Mouse (Mus musculus) liver, postnatal 0 days (tissue): ENCODE results near the gene Etv1. TPM values are rescaled to one million over a fixed set of nuclear protein-coding genes. Genes with fewer than 3 reads are reported as not detected.
"Not testable (repeated sequence)": the region's sequence is repeated elsewhere in the genome, so short reads cannot be mapped to it uniquely, and the experiment has no call there.

Experiments used
- ATAC-seq: fragments of 200-750 bp; cut with Nextera tagmentation; 2 replicates; pipeline ENCODE4 v1.8.0; 2017; ENCODE audit warnings: mild to moderate bottlenecking, moderate library complexity
- DNase-seq: peaks from one replicate; pipeline ENCODE4 v3.0.0-alpha.2; 2016
- H3K27ac ChIP-seq: fragments of 300-500 bp; sonication (generic); 2 replicates; pipeline ENCODE4 v1.5.1; 2014; ENCODE audit warnings: antibody characterized with exemption, moderate library complexity, mild to moderate bottlenecking, low read depth
- H3K27me3 ChIP-seq: fragments of 300-500 bp; sonication (generic); 2 replicates; pipeline ENCODE4 v1.6.1; 2014; ENCODE audit warnings: low read length, control low read depth, mixed read lengths; ENCODE audit not compliant: insufficient read depth
- H3K36me3 ChIP-seq: fragments of 300-500 bp; sonication (generic); replicated peaks from 2 replicates; pipeline ENCODE4 v1.6.1; 2014; ENCODE audit warnings: mild to moderate bottlenecking, control low read depth, low read length, moderate library complexity, mixed read lengths; ENCODE audit not compliant: insufficient read depth
- H3K4me1 ChIP-seq: fragments of 300-500 bp; sonication (generic); 2 replicates; pipeline ENCODE4 v1.6.1; 2014; ENCODE audit warnings: antibody characterized with exemption, mild to moderate bottlenecking, control low read depth; ENCODE audit not compliant: insufficient read depth
- H3K4me2 ChIP-seq: fragments of 300-500 bp; sonication (generic); 2 replicates; pipeline ENCODE4 v1.6.1; 2014; ENCODE audit warnings: low read depth, mild to moderate bottlenecking, low read length, moderate library complexity, mixed read lengths
- H3K4me3 ChIP-seq: fragments of 300-500 bp; sonication (generic); 2 replicates; pipeline ENCODE4 v1.5.1; 2014; ENCODE audit warnings: low read depth, low read length
- H3K9ac ChIP-seq: fragments of 300-500 bp; sonication (generic); replicated peaks from 2 replicates; pipeline ENCODE4 v1.6.1; 2014; ENCODE audit warnings: mild to moderate bottlenecking, moderate library complexity
- H3K9me3 ChIP-seq: fragments of 300-500 bp; sonication (generic); 2 replicates; pipeline ENCODE4 v1.6.1; 2016; ENCODE audit warnings: mild to moderate bottlenecking, control low read depth, low read length, mixed read lengths
- CTCF ChIP-seq: sonication (generic); IDR thresholded peaks from 2 replicates; pipeline ENCODE4 v1.5.1; 2016; ENCODE audit warnings: antibody characterized with exemption, low read depth
- EP300 ChIP-seq: IDR thresholded peaks from 2 replicates; pipeline ENCODE4 v1.6.1; 2016; ENCODE audit warnings: antibody characterized with exemption, low read depth, mild to moderate bottlenecking
- WGBS: fragments of 180-500 bp; shearing (Covaris S2); extraction: QIAGEN DNeasy Blood & Tissue Kit; methylation state at CpG from one replicate; pipeline ENCODE4 v1.1.7; 2014; ENCODE audit not compliant: insufficient replicate concordance; 5-methylcytosine and 5-hydroxymethylcytosine counted together
- polyA plus RNA-seq: library from polyadenylated mRNA; unstranded; fragments of >200 nt; fragmentation: Nextera tagmentation; extraction: Ambion mirVana; gene quantifications from 2 replicates; pipeline ENCODE4 v1.2.1, GENCODE M21; 2015

The Etv1 gene
- polyA plus RNA-seq, 1 experiment from 2014 or later = 1.1 TPM

GRCm38 (mm10) chr12:38832981-38833380, 53.8 kb downstream of the Etv1 start:
- WGBS = 82% methylated on average over 10 of the region's 10 CpGs
- Histone ChIP-seq H3K4me2 (no peak overlapping the region), H3K9me3 (no peaks in the 10 kb centered on the region), H3K36me3 (no peaks in the 10 kb centered on the region), H3K4me3 (no peak overlapping the region), H3K4me1 (no peaks in the 10 kb centered on the region), H3K27me3 (no peaks in the 10 kb centered on the region), H3K9ac (no peak overlapping the region), H3K27ac (no peak overlapping the region)
- TF ChIP-seq EP300 (no peak), CTCF (no peak)
- DNase-seq (no peak), ATAC-seq (no peak)

GRCm38 (mm10) chr12:38834581-38834980, 55.4 kb downstream of the Etv1 start:
- no peaks in the 10 kb centered on the region for H3K9me3 ChIP-seq
- H3K4me3 ChIP-seq = no peak overlapping the region
- no peak overlapping the region for H3K9ac ChIP-seq
- TF ChIP-seq EP300 (no peak), CTCF (no peak)
- H3K4me1 ChIP-seq = no peaks in the 10 kb centered on the region
- H3K36me3 ChIP-seq = no peaks in the 10 kb centered on the region
- ATAC-seq = no peak
- no peaks in the 10 kb centered on the region for H3K27me3 ChIP-seq
- no peak for DNase-seq
- no peak overlapping the region for H3K4me2 ChIP-seq
- WGBS = 75% methylated on average over 4 of the region's 4 CpGs
- no peak overlapping the region for H3K27ac ChIP-seq

GRCm38 (mm10) chr12:38834986-38835385, 55.8 kb downstream of the Etv1 start:
- H3K4me3 ChIP-seq, H3K9me3 ChIP-seq, H3K27ac ChIP-seq, H3K4me1 ChIP-seq, H3K9ac ChIP-seq, ATAC-seq, DNase-seq, H3K4me2 ChIP-seq, H3K36me3 ChIP-seq, H3K27me3 ChIP-seq: not testable (repeated sequence)
- WGBS = 89% methylated on average over 4 of the region's 8 CpGs

GRCm38 (mm10) chr12:38843801-38844295, 64.7 kb downstream of the Etv1 start:
- no peak for ATAC-seq

GRCm38 (mm10) chr12:38847500-38848261, 68.5 kb downstream of the Etv1 start:
- no peaks in the 10 kb centered on the region for H3K36me3 ChIP-seq
- DNase-seq (no peak), ATAC-seq (no peak)
- no peak for TF ChIP-seq CTCF
- TF ChIP-seq EP300 = no peak
- no peaks in the 10 kb centered on the region for H3K27me3 ChIP-seq
- H3K4me3 ChIP-seq = no peak overlapping the region
- 72% methylated on average over 6 of the region's 6 CpGs for WGBS
- H3K4me2 ChIP-seq = no peak overlapping the region
- no peak overlapping the region for H3K27ac ChIP-seq
- H3K9me3 ChIP-seq = no peaks in the 10 kb centered on the region
- H3K4me1 ChIP-seq = no peaks in the 10 kb centered on the region
- H3K9ac ChIP-seq = no peak overlapping the region

More at GRCm38 (mm10) chr12:38843801-38844295, 64.7 kb downstream of the Etv1 start:
- Histone ChIP-seq H3K4me1 (no peaks in the 10 kb centered on the region), H3K9ac (no peak overlapping the region), H3K27me3 (no peaks in the 10 kb centered on the region), H3K4me3 (no peak overlapping the region), H3K4me2 (no peak overlapping the region), H3K27ac (no peak overlapping the region), H3K9me3 (no peaks in the 10 kb centered on the region), H3K36me3 (no peaks in the 10 kb centered on the region)
- DNase-seq = no peak
- WGBS = 52% methylated on average over 1 of the region's 1 CpGs
- TF ChIP-seq EP300 (no peak), CTCF (no peak)

GRCm38 (mm10) chr12:38849994-38850393, 70.8 kb downstream of the Etv1 start:
- Histone ChIP-seq H3K9ac (no peak overlapping the region), H3K4me2 (no peak overlapping the region), H3K4me3 (no peak overlapping the region), H3K9me3 (no peaks in the 10 kb centered on the region), H3K27me3 (no peaks in the 10 kb centered on the region), H3K27ac (no peak overlapping the region), H3K4me1 (no peaks in the 10 kb centered on the region), H3K36me3 (no peaks in the 10 kb centered on the region)
- DNase-seq (no peak), ATAC-seq (no peak)
- WGBS = 82% methylated on average over 5 of the region's 5 CpGs
- TF ChIP-seq EP300 (no peak), CTCF (no peak)
